Mouse (Mus musculus) Patski (cell line): ENCODE results near the gene Ankrd55. TPM values are rescaled to one million over a fixed set of nuclear protein-coding genes. Genes with fewer than 3 reads are reported as not detected.

Experiments
- ATAC-seq: fragments of 100-300 bp; one replicate; pipeline ENCODE4 v1.8.0; 2021
- CTCF ChIA-PET: fragments of 350-600 bp; sonication (Branson Sonifier 250); formaldehyde crosslinking; loops from one replicate; lab custom pipeline; 2022; ENCODE audit warnings: inconsistent platforms; lab: Charles Lee
- POLR2A ChIA-PET: fragments of 350-600 bp; sonication (Branson Sonifier 250); formaldehyde crosslinking; loops from one replicate; lab custom pipeline; 2022; ENCODE audit warnings: antibody characterized with exemption, inconsistent platforms; lab: Charles Lee
- DNase-seq: peaks from one replicate; pipeline ENCODE4 v3.0.0-alpha.2; 2011; ENCODE audit warnings: low read depth, low spot score
- H3K27me3 ChIP-seq: fragments of 371-371 bp; one replicate; pipeline ENCODE4 v1.5.1; 2021
- CTCF ChIP-seq: fragments of 100-300 bp; IDR thresholded peaks from one replicate; pipeline ENCODE4 v1.5.1; 2021
- in situ Hi-C: fragments of 300-500 bp; cut with MboI; formaldehyde crosslinking; loops from 3 replicates; pipeline ENCODE4 v1.11.1; 2018; ENCODE audit warnings: low pct_unique_long_range_greater_than_20kb, mixed read lengths
- polyA plus RNA-seq: library from polyadenylated mRNA; unstranded; gene quantifications from one replicate; pipeline ENCODE4 v1.2.3, GENCODE M21; 2021

The Ankrd55 gene
- polyA plus RNA-seq, 1 experiment from 2014 or later: 1.2 TPM

- DNase-seq (no peak), ATAC-seq (no peak)
- POLR2A ChIA-PET: no interaction called here
- no peak for TF ChIP-seq CTCF
- CTCF ChIA-PET: interaction anchor here (1.5 kb wide), 1 partner anchor 15 kb away, joined by 4 read pairs; no protein-coding TSS in a partner anchor
- in situ Hi-C loops: no loop called here
- no peaks in the 10 kb centered on the region for H3K27me3 ChIP-seq
Observed at GRCm38 (mm10) chr13:112348896-112349484, 60.7 kb downstream of the Ankrd55 start.

GRCm38 (mm10) chr13:112349500-112349899 is 61.2 kb downstream of the Ankrd55 start:
- ChIA-PET POLR2A (no interaction called here), CTCF (interaction anchor here (1.5 kb wide), 1 partner anchor 14 kb away, joined by 4 read pairs; no protein-coding TSS in a partner anchor)
- no peaks in the 10 kb centered on the region for H3K27me3 ChIP-seq
- TF ChIP-seq CTCF: no peak
- DNase-seq (no peak), ATAC-seq (no peak)
- in situ Hi-C loops: no loop called here

DNA sequence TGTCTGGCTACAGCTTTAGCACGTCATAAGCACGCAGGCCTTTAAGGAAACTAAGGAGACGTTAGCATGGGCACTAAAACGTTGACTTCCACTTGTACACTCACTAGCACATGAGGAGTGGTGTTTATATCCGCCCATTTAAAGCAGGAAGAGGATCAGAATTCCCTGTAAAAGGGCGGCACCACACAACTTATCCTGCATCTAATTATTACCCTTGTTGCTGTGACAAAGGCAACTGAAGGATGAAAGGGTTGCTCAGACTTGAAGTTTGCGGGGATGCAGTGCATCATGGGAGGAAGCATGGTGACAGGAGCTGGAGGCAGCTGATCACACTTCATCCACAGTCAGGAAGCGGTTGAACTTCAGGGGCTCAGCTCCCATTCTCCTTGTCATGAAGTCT is 63.7 kb downstream of the Ankrd55 start:
- no peaks in the 10 kb centered on the region for H3K27me3 ChIP-seq
- ATAC-seq (no peak), DNase-seq (no peak)
- CTCF ChIA-PET: no interaction called here
- in situ Hi-C loops: no loop called here
- POLR2A ChIA-PET: interaction anchor here (0.6 kb wide), 1 partner anchor 40 kb away, joined by 3 read pairs; no protein-coding TSS in a partner anchor
- TF ChIP-seq CTCF: no peak

DNA sequence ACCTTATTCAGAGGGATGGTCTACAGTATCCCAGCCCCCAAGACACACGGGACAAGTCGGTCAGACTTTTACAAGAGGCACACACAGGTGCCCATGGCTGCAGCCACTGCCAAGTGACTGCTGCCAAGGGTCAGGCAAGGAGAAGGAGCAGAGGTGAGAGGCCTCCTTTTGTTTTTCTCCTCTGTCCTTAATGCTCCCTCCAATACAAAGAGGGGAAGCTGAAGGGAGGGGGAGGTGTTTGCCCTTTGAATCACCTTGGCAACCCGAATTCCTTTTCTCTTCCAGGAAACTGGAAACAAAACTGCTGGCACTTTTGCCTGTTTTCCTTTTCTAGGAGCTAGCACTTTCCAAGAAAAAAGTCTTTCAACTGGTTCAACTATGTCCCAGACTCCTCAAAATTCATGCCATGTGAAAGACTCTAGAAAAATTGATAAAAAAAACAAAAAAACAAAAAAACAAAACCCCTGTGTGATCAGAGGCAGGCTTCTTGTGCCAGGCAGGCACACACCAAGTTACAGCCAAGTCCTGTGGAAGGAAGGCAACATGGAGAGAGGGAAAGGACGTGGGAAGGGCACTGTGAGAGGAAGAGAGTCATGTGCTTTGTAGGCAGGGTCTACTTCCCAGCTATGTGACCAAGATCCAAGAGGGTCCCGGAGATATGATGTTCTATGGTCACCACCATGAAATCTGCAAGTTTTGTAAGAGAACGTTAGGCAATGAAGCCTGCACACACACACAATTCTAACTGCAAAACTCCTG is 66.0 kb downstream of the Ankrd55 start:
- ATAC-seq (no peak), DNase-seq (no peak)
- no peak for TF ChIP-seq CTCF
- H3K27me3 ChIP-seq: no peaks in the 10 kb centered on the region
- ChIA-PET POLR2A (interaction anchor here (0.6 kb wide), 2 partner anchors 10 to 13 kb away, joined by 3 to 4 read pairs; no protein-coding TSS in a partner anchor), CTCF (interaction anchor here (2.0 kb wide), 1 partner anchor 32 kb away, joined by 4 read pairs; no protein-coding TSS in a partner anchor)
- in situ Hi-C loops: no loop called here

GRCm38 (mm10) chr13:112354958-112355357 is 66.7 kb downstream of the Ankrd55 start:
- ATAC-seq: no peak
- in situ Hi-C loops: no loop called here
- no peaks in the 10 kb centered on the region for H3K27me3 ChIP-seq
- CTCF ChIA-PET: interaction anchor here (2.0 kb wide), 1 partner anchor 31 kb away, joined by 4 read pairs; no protein-coding TSS in a partner anchor
- POLR2A ChIA-PET: no interaction called here
- no peak for TF ChIP-seq CTCF
- no peak for DNase-seq

DNA sequence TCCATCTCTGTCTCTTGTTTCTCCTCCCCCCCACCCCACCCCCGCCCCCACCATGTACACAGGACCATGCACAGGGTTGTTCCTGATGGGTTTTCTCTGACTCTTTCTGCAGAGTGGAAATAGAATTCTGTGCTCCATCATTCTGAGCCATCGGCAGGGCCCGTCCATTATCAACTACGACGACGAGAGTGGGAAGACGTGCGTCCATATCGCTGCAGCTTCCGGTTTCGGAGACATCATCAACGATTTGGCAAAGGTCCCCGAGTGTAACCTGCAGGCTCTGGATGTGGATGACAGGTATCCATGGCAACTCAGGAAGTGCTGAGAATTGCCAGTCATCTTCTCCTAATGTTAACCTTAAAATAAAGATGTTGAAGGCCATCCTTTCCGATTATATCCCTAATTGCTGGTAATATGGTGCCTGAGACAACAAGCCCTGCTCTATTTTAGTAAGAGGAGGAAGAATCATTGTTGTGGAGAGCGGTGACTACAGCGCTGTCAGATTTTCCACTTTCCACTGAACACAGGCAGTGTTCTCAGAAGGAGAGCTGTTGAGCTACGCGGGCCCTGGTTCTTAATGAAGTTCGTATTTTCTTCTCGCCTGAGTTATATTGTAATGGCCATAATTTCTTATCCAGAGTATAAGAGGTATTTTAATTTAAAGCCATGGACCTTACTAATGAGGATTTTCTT is 67.7 kb downstream of the Ankrd55 start:
- ChIA-PET POLR2A (no interaction called here), CTCF (no interaction called here)
- H3K27me3 ChIP-seq: no peaks in the 10 kb centered on the region
- ATAC-seq: no peak
- no peak for TF ChIP-seq CTCF
- in situ Hi-C loops: no loop called here
- DNase-seq: no peak

DNA sequence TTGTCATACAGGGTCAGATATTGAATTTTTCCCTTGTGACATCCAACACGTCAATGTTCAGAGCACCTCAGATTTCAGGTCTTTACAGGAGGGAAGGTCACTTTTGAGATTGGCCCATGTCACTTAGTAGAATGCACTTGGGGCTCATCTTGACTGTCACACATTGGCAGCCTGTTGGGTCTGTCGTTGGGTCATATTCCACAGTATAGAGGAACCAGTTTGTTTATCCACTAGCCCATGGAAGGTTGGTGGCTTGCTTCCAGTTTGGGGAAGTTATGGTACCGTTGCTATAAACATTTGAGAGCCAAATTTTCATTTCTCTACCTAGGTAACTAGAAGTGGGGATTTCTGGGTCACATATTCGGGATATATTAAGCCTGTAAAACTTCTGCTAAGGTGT is 73.3 kb downstream of the Ankrd55 start:
- POLR2A ChIA-PET: no interaction called here
- in situ Hi-C loops: no loop called here
- no peak for ATAC-seq
- CTCF ChIA-PET: no interaction called here
- DNase-seq: no peak
- TF ChIP-seq CTCF: no peak
- no peaks in the 10 kb centered on the region for H3K27me3 ChIP-seq

DNA sequence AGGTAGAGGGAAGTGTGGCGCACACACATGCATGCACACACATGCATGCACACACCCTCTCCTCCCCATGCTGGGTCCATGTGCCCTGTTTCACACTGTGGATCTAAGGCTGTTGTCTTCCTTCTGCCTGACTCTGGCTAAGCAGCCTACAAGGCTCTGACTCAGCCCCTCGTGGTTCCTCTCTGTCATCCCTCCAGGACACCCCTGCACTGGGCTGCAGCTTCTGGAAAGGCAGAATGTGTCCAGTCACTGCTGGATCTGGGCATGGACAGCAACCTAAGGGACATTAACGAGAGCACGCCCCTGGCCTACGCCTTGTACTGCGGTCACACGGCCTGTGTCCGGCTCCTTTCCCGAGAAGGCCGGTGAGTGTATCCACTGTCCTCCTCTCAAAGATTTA is 75.0 kb downstream of the Ankrd55 start:
- POLR2A ChIA-PET: no interaction called here
- CTCF ChIA-PET: interaction anchor here (1.0 to 1.7 kb wide), 2 partner anchors 14 to 22 kb away, joined by 4 read pairs; no protein-coding TSS in a partner anchor
- H3K27me3 ChIP-seq: no peaks in the 10 kb centered on the region
- peak; percentile 39 for ATAC-seq
- peak; percentile 31 for DNase-seq
- no peak for TF ChIP-seq CTCF
- in situ Hi-C loops: no loop called here

- no peak for TF ChIP-seq CTCF
- ChIA-PET POLR2A (interaction anchor here (0.6 kb wide), 1 partner anchor 10 kb away, joined by 3 read pairs; no protein-coding TSS in a partner anchor), CTCF (interaction anchor here (0.9 to 1.7 kb wide), 3 partner anchors 13 to 22 kb away, joined by 3 to 4 read pairs (median 4); no protein-coding TSS in a partner anchor)
- H3K27me3 ChIP-seq: no peaks in the 10 kb centered on the region
- DNase-seq (no peak), ATAC-seq (no peak)
- in situ Hi-C loops: no loop called here
Observed at GRCm38 (mm10) chr13:112363746-112364145, 75.5 kb downstream of the Ankrd55 start.

DNA sequence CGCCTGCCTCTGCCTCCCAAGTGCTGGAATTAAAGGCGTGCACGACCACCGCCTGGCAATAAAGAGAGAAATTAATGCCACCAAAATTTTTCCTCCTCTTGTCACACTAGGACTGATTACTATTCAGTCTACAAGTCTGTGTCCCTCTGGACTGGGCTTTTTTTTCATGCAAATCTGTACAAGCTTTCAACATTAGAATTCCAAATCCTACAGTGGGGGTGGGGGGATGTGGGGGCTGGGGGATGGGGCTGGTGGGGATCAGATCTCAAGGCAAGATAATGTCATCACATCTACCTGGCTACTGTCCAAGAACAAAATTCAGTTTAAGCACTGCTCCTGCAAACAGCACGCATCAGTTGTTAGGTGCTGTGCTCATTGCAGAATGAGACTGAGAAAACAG is 76.4 kb downstream of the Ankrd55 start:
- ATAC-seq: no peak
- POLR2A ChIA-PET: no interaction called here
- in situ Hi-C loops: no loop called here
- H3K27me3 ChIP-seq: no peaks in the 10 kb centered on the region
- no peak for DNase-seq
- CTCF ChIA-PET: interaction anchor here (1.7 to 2.3 kb wide), 2 partner anchors 11 to 23 kb away, joined by 4 to 6 read pairs; no protein-coding TSS in a partner anchor
- TF ChIP-seq CTCF: no peak
